Mouse (Mus musculus) liver, embryonic 14.5 days (tissue): ENCODE results near the gene Zbtb7b. TPM values are rescaled to one million over a fixed set of nuclear protein-coding genes. Genes with fewer than 3 reads are reported as not detected.

Experiments used
- ATAC-seq: fragments of 200-750 bp; cut with Nextera tagmentation; 2 replicates; pipeline ENCODE4 v1.8.0; 2017; ENCODE audit warnings: moderate number of reproducible peaks, mild to moderate bottlenecking, moderate library complexity; ENCODE audit not compliant: insufficient read depth
- DNase-seq, 3 experiments: peaks; one replicate each; pipeline ENCODE4 v3.0.0-alpha.2; 2012 to 2013; ENCODE audit warnings: low read depth in 3 of 3, low spot score in 3 of 3
- H3K27ac ChIP-seq: fragments of 300-500 bp; sonication (generic); 2 replicates; pipeline ENCODE4 v1.5.1; 2014; ENCODE audit warnings: moderate library complexity, mild to moderate bottlenecking, control low read depth, inconsistent platforms
- H3K27me3 ChIP-seq: fragments of 300-500 bp; sonication (generic); 2 replicates; pipeline ENCODE4 v1.6.1; 2014; ENCODE audit warnings: mild to moderate bottlenecking, low read length, moderate library complexity; ENCODE audit not compliant: control insufficient read depth, insufficient read depth
- H3K36me3 ChIP-seq: fragments of 300-500 bp; sonication (generic); replicated peaks from 2 replicates; pipeline ENCODE4 v1.6.1; 2014; ENCODE audit warnings: low read depth; ENCODE audit not compliant: control insufficient read depth, insufficient read depth
- H3K4me1 ChIP-seq, 2 experiments: fragments of 200-500 bp in 1 of 2; fragments of 300-500 bp in 1 of 2; sonication (generic) in 1 of 2; replicated peaks; 2 replicates each; pipeline ENCODE4 v1.6.1; 2012 to 2014; ENCODE audit warnings: antibody characterized with exemption in 1 of 2, inconsistent platforms in 1 of 2, low read length in 1 of 2; ENCODE audit not compliant: control insufficient read depth in 2 of 2, insufficient read depth in 2 of 2
- H3K4me2 ChIP-seq: fragments of 300-500 bp; sonication (generic); 2 replicates; pipeline ENCODE4 v1.6.1; 2014; ENCODE audit warnings: low read depth, mild to moderate bottlenecking, control low read depth, moderate library complexity
- H3K4me3 ChIP-seq, 2 experiments: fragments of 200-500 bp in 1 of 2; fragments of 300-500 bp in 1 of 2; sonication (generic) in 1 of 2; 2 replicates each; pipeline ENCODE4 v1.5.1; 2012 to 2014; ENCODE audit warnings: low read depth in 2 of 2, low read length in 2 of 2, mild to moderate bottlenecking in 2 of 2, control low read depth in 1 of 2, inconsistent platforms in 1 of 2, moderate library complexity in 1 of 2; ENCODE audit not compliant: insufficient read depth in 1 of 2
- H3K9ac ChIP-seq: fragments of 300-500 bp; sonication (generic); replicated peaks from 2 replicates; pipeline ENCODE4 v1.6.1; 2014; ENCODE audit warnings: mild to moderate bottlenecking, control low read depth, moderate library complexity
- H3K9me3 ChIP-seq: fragments of 300-500 bp; sonication (generic); 2 replicates; pipeline ENCODE4 v1.6.1; 2016; ENCODE audit warnings: low read length, mixed read lengths; ENCODE audit not compliant: control insufficient read depth
- CTCF ChIP-seq: IDR thresholded peaks from 2 replicates; pipeline ENCODE4 v1.5.1; 2016; ENCODE audit warnings: antibody characterized with exemption, low read depth, control low read depth
- EP300 ChIP-seq: IDR thresholded peaks from 2 replicates; pipeline ENCODE4 v1.6.1; 2016; ENCODE audit warnings: antibody characterized with exemption, low read depth
- WGBS: fragments of 180-500 bp; shearing (Covaris S2); extraction: QIAGEN DNeasy Blood & Tissue Kit; methylation state at CpG from one replicate; pipeline ENCODE4 v1.1.7; 2014; ENCODE audit not compliant: insufficient replicate concordance; 5-methylcytosine and 5-hydroxymethylcytosine counted together
- polyA plus RNA-seq, 2 experiments: library from polyadenylated mRNA; depleted of rRNA in 1 of 2; stranded (reverse) in 1 of 2; unstranded in 1 of 2; fragments of >200 nt; fragmentation: Nextera tagmentation in 1 of 2; extraction: Ambion mirVana in 1 of 2; gene quantifications; 2 replicates each; pipeline versions ENCODE4 v1.2.1 to v1.2.3; 2012 to 2014

The Zbtb7b gene
- polyA plus RNA-seq, 2 experiments: 0.95 to 6.9 TPM

GRCm38 (mm10) chr3:89383651-89384255, 10.8 kb downstream of the Zbtb7b start:
- WGBS: 70% methylated on average over 5 of the region's 5 CpGs
- H3K4me3 ChIP-seq: no peak overlapping the region
- H3K36me3 ChIP-seq: no peaks in the 10 kb centered on the region
- TF ChIP-seq EP300: no peak
- TF ChIP-seq CTCF: no peak
- no peak overlapping the region for H3K9ac ChIP-seq
- ATAC-seq: no peak
- DNase-seq: no peak
- no peak overlapping the region for H3K27ac ChIP-seq
- no peaks in the 10 kb centered on the region for H3K27me3 ChIP-seq
- no peaks in the 10 kb centered on the region for H3K9me3 ChIP-seq
- H3K4me1 ChIP-seq: peaks cover 2 to 8% of the 10 kb centered on the region in 2 experiments; a peak in 2 of 4 replicates
- H3K4me2 ChIP-seq: no peak overlapping the region

GRCm38 (mm10) chr3:89382950-89383349, 11.6 kb downstream of the Zbtb7b start:
- Histone ChIP-seq H3K4me1 (peaks cover 0 to 2% of the 10 kb centered on the region in 2 experiments; a peak in 1 of 4 replicates), H3K36me3 (no peaks in the 10 kb centered on the region), H3K27me3 (no peaks in the 10 kb centered on the region), H3K9ac (no peak overlapping the region), H3K4me2 (no peak overlapping the region), H3K9me3 (no peaks in the 10 kb centered on the region), H3K27ac (no peak overlapping the region), H3K4me3 (no peak overlapping the region)
- TF ChIP-seq EP300 (no peak), CTCF (no peak)
- 64% methylated on average over 5 of the region's 5 CpGs for WGBS
- ATAC-seq (no peak), DNase-seq (no peak)

- no peak overlapping the region for H3K4me2 ChIP-seq
- ATAC-seq: no peak
- TF ChIP-seq CTCF (no peak), EP300 (no peak)
These were observed 12.3 kb downstream of the Zbtb7b start for GRCm38 (mm10) chr3:89382033-89382882.

GRCm38 (mm10) chr3:89381233-89381632, 13.3 kb downstream of the Zbtb7b start:
- Histone ChIP-seq H3K4me2 (no peak overlapping the region), H3K36me3 (no peaks in the 10 kb centered on the region), H3K4me3 (no peak overlapping the region), H3K27ac (no peak overlapping the region), H3K9ac (no peak overlapping the region), H3K27me3 (no peaks in the 10 kb centered on the region), H3K4me1 (peaks cover 0 to 2% of the 10 kb centered on the region in 2 experiments; a peak in 1 of 4 replicates), H3K9me3 (no peaks in the 10 kb centered on the region)
- WGBS: 79% methylated on average over 11 of the region's 11 CpGs
- ATAC-seq (no peak), DNase-seq (no peak)
- TF ChIP-seq CTCF (no peak), EP300 (no peak)

More at GRCm38 (mm10) chr3:89382033-89382882, 12.3 kb downstream of the Zbtb7b start:
- H3K27me3 ChIP-seq: no peaks in the 10 kb centered on the region
- H3K9ac ChIP-seq: no peak overlapping the region
- H3K36me3 ChIP-seq: no peaks in the 10 kb centered on the region
- no peak overlapping the region for H3K4me3 ChIP-seq
- H3K27ac ChIP-seq: no peak overlapping the region
- no peaks in the 10 kb centered on the region for H3K9me3 ChIP-seq
- no peak for DNase-seq
- H3K4me1 ChIP-seq: peaks cover 0 to 2% of the 10 kb centered on the region in 2 experiments; a peak in 1 of 4 replicates
- WGBS: 66% methylated on average over 9 of the region's 9 CpGs

GRCm38 (mm10) chr3:89380711-89381110, 13.9 kb downstream of the Zbtb7b start:
- Histone ChIP-seq H3K9ac (no peak overlapping the region), H3K27ac (no peak overlapping the region), H3K4me3 (no peak overlapping the region), H3K9me3 (no peaks in the 10 kb centered on the region), H3K27me3 (no peaks in the 10 kb centered on the region), H3K4me2 (no peak overlapping the region), H3K36me3 (no peaks in the 10 kb centered on the region), H3K4me1 (peaks cover 0 to 2% of the 10 kb centered on the region in 2 experiments; a peak in 1 of 4 replicates)
- 82% methylated on average over 18 of the region's 18 CpGs for WGBS
- DNase-seq: no peak
- TF ChIP-seq CTCF (no peak), EP300 (no peak)
- ATAC-seq: no peak
